Mouse (Mus musculus): ENCODE measurements around the gene Cbx1. TPM values are rescaled to one million over a fixed set of nuclear protein-coding genes. Genes with fewer than 3 reads are reported as not detected.
A peak's percentile ranks its signal among the peaks of the same experiment; 100 is the strongest.

Cbx1 gene
- 184 and 189 TPM in 2 replicates for polyA plus RNA-seq (2016; fragmentation: Nextera tagmentation; extraction: Ambion mirVana)

DNA sequence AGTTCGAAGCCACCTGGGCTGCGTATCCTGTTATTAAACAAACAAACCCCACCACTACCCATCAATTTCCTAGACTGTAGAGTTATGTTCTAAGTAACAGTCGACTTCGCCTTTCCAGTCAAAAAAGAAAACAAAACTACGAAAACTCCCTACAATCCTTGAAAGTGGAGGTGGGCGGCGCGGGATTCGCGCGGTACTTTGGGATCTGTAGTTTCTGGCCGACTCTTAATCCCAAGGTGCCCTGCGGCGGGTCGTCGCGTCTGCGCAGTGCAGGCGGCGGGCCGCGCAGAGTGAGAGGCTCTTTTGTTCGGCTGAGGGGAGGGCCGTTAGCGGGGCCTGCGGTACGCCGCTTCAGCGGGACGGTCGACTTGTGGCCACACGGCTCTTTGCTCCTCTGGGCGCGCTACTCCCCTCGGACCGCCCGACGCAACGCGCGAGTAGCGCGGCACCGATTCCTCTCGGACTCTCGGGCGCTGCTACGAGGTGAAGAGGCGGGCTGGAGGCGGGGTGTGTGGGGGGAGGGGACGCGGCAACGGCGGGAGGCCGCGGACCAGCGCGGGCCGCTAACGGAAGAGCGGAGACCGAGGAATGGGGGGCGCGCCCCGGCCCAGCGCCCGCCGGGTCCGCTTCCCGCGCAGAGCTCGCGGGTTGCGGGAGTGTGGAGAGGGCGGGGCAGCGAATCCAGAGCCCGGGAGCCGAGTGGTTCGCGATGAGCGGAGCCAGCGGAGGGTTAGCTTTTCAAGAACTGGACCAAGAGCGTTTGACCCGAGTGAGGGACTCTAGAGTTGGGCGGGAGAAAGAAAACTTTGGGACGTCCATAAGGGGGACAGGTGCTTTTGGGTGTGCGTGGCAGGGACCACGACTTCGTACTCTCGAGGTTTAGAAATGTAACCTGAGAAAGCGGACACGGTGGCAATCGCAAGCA is at the start of gene Cbx1:
Gene Cbx1, plus strand, starts transcription at position 257 of the 925 bp plus-strand sequence.
- Histone ChIP-seq H3K4me2 (peak within 1 kb of the TSS; percentile 81), H3K9ac (replicated peaks) (peak within 1 kb of the TSS; percentile 96), H3K9me3 (no peaks in the 10 kb centered on the region), H3K36me3 (peaks cover 8% of the 10 kb centered on the region), H3K4me1 (replicated peaks) (peaks cover 28% of the 10 kb centered on the region), H3K27ac (peak within 1 kb of the TSS; percentile 99), H3K4me3 (replicated peaks) (peak within 1 kb of the TSS; percentile 93), H3K27me3 (no peaks in the 10 kb centered on the region; the same call in 1 of the 2 replicates)
- WGBS, result 2% methylated on average over 93 of the region's 93 CpGs
- ATAC-seq (ENCODE audit: insufficient number of reproducible peaks, insufficient read depth, low FRiP score, low TSS enrichment, low read depth), result peak; percentile 92

DNA sequence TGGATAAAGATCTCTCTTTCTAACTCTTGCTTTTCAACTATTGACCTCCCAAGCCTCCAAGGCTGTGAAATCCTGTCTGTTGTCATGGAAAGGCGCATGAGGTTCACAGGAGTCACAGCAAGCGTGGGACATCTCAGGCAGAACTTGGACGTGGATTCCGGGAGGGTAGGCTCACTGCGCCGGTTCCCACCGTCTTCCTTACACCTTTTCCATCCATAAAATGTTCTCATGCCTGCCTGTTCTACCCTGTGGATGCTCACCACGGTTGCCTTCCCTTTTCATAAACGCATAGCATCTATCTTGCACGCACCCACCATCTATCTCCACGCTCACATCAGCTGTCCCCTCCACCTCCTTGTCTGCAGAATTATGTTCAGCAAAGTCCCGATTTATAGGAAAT is 48.1 kb upstream of the Cbx1 start:
- 71% methylated on average over 12 of the region's 12 CpGs for WGBS
- Histone ChIP-seq H3K36me3 (no peaks in the 10 kb centered on the region), H3K9ac (replicated peaks) (no peak overlapping the region), H3K9me3 (no peaks in the 10 kb centered on the region), H3K27me3 (peaks cover 80% of the 10 kb centered on the region), H3K4me2 (no peak overlapping the region), H3K4me3 (replicated peaks) (no peak overlapping the region), H3K27ac (no peak overlapping the region), H3K4me1 (replicated peaks) (peaks cover 12% of the 10 kb centered on the region)
- ATAC-seq (ENCODE audit: insufficient number of reproducible peaks, insufficient read depth, low FRiP score, low TSS enrichment, low read depth), result no peak

DNA sequence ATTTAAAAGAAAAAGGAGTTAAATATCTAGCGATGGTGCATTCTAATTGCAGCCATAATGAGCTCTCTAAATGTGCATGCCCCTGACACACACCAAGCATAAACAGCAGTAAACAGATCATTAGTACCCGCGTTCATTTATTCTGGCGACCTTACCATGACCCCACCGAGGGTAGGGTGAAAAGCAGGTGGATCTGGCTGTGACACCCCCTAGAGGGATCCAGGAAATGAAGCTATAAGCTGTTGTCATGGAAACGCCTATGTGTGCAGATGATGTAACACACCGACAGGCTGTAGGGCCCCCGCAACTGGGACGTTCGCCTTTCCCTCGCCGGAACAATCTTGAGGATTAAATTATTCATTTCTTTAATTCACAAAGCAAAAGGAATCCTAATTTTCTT is 46.9 kb upstream of the Cbx1 start:
- peaks cover 72% of the 10 kb centered on the region for H3K27me3 ChIP-seq
- H3K36me3 ChIP-seq, result no peaks in the 10 kb centered on the region
- no peak for ATAC-seq (ENCODE audit: insufficient number of reproducible peaks, insufficient read depth, low FRiP score, low TSS enrichment, low read depth)
- WGBS, result 15% methylated on average over 12 of the region's 12 CpGs
- H3K27ac ChIP-seq, result no peak overlapping the region
- H3K4me1 ChIP-seq (replicated peaks), result peaks cover 7% of the 10 kb centered on the region
- no peak overlapping the region for H3K9ac ChIP-seq (replicated peaks)
- no peak overlapping the region for H3K4me3 ChIP-seq (replicated peaks)
- no peaks in the 10 kb centered on the region for H3K9me3 ChIP-seq
- H3K4me2 ChIP-seq, result peak overlapping the region; percentile 16; the same call in 1 of the 2 replicates

DNA sequence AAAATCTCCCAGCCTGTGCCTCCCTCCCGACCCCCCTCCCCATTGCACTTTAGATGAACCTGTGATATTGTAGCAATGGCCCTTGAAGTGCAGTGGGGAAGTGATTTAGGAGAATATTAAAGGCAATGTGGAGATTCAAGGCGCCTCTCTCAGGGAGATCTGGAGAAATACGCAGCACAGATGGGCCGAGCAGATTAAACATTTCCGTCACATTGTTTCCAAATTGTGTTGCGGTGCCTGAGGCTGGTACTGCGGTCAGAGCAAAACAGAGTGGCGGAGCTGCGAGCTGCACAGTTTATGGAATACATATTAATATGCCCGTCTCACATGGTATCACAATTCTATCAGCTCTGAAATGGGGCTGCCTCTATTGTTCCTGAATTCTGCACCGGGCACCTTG is 45.9 kb upstream of the Cbx1 start:
- Histone ChIP-seq H3K27me3 (peaks cover 71% of the 10 kb centered on the region), H3K27ac (no peak overlapping the region), H3K9me3 (no peaks in the 10 kb centered on the region), H3K9ac (replicated peaks) (no peak overlapping the region), H3K4me1 (replicated peaks) (peaks cover 7% of the 10 kb centered on the region), H3K4me3 (replicated peaks) (no peak overlapping the region), H3K4me2 (no peak overlapping the region), H3K36me3 (no peaks in the 10 kb centered on the region)
- no peak for ATAC-seq (ENCODE audit: insufficient number of reproducible peaks, insufficient read depth, low FRiP score, low TSS enrichment, low read depth)
- 58% methylated on average over 11 of the region's 11 CpGs for WGBS

DNA sequence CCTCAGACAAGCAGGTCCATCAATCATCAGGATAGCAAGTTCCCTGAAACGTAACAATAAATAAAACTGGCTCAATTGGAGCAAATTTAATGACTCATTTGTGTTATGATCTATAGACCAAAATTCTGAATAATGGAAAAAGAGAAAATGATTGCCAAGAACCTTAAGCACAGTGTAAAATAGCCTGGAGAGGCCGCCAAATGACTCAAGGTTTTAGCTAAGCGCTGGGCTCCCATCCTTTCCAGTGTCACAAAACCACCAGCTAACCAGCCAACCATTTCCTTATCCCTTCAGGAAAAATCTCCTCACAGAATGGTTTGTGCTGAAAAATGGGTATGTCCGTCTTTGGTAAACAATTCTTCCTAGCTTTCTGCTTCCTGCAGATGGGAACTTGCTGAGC is 45.0 kb upstream of the Cbx1 start:
- 75% methylated on average over 4 of the region's 4 CpGs for WGBS

DNA sequence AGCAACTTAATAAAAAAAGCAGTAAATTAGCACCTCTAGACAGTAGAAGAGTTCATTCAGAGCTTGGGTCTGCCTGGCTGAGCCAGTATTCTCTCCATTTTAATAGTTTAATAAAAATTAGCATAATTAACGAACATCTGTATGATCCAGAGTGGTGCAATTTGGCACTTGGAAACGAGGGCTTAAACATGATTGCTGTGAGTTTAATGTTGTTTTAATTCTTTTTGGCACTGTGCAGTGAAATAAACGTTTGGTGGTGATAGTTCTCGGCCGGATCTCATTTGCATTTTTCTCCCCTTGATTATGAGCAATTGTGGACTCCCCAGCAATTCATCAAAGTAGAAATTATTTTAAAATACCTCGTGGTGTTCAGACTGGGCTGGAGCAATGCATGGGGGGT is 42.3 kb upstream of the Cbx1 start:
- Histone ChIP-seq H3K36me3 (no peaks in the 10 kb centered on the region), H3K4me3 (replicated peaks) (no peak overlapping the region), H3K9ac (replicated peaks) (no peak overlapping the region), H3K4me2 (no peak overlapping the region), H3K4me1 (replicated peaks) (peaks cover 7% of the 10 kb centered on the region), H3K27me3 (peaks cover 48% of the 10 kb centered on the region), H3K27ac (no peak overlapping the region), H3K9me3 (no peaks in the 10 kb centered on the region)
- no peak for ATAC-seq (ENCODE audit: insufficient number of reproducible peaks, insufficient read depth, low FRiP score, low TSS enrichment, low read depth)
- WGBS, result 71% methylated on average over 6 of the region's 6 CpGs

More for the DNA sequence above, 45.0 kb upstream of the Cbx1 start:
- no peak overlapping the region for H3K4me2 ChIP-seq
- no peaks in the 10 kb centered on the region for H3K36me3 ChIP-seq
- H3K9me3 ChIP-seq, result no peaks in the 10 kb centered on the region
- no peak overlapping the region for H3K4me3 ChIP-seq (replicated peaks)
- peaks cover 69% of the 10 kb centered on the region for H3K27me3 ChIP-seq
- no peak overlapping the region for H3K9ac ChIP-seq (replicated peaks)
- H3K27ac ChIP-seq, result no peak overlapping the region
- no peak for ATAC-seq (ENCODE audit: insufficient number of reproducible peaks, insufficient read depth, low FRiP score, low TSS enrichment, low read depth)
- peaks cover 7% of the 10 kb centered on the region for H3K4me1 ChIP-seq (replicated peaks)

DNA sequence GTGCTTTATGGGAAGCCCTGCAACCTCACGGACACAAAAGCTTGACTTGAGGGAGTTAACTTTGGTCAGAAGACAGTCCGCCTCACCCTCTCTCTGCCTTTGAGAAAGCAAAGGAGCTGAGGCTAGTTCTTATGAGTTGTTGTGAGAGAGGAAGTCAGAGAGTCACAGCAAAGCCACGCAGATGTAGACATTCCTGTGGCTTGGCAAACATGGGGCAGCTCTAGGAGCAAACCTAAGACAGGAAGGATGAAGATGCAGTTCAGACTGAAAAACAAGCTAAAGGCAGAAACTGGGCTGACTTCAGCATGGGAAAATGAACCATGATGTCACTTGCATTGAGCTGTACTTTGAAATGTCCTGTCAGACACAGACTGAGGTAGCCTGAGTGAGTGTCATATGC is 41.4 kb upstream of the Cbx1 start:
- no peak overlapping the region for H3K9ac ChIP-seq (replicated peaks)
- H3K4me1 ChIP-seq (replicated peaks), result no peaks in the 10 kb centered on the region
- no peak overlapping the region for H3K4me2 ChIP-seq
- peaks cover 39% of the 10 kb centered on the region for H3K27me3 ChIP-seq
- no peaks in the 10 kb centered on the region for H3K36me3 ChIP-seq
- no peak for ATAC-seq (ENCODE audit: insufficient number of reproducible peaks, insufficient read depth, low FRiP score, low TSS enrichment, low read depth)
- H3K4me3 ChIP-seq (replicated peaks), result no peak overlapping the region
- no peak overlapping the region for H3K27ac ChIP-seq
- WGBS, result 52% methylated on average over 3 of the region's 3 CpGs
- no peaks in the 10 kb centered on the region for H3K9me3 ChIP-seq

DNA sequence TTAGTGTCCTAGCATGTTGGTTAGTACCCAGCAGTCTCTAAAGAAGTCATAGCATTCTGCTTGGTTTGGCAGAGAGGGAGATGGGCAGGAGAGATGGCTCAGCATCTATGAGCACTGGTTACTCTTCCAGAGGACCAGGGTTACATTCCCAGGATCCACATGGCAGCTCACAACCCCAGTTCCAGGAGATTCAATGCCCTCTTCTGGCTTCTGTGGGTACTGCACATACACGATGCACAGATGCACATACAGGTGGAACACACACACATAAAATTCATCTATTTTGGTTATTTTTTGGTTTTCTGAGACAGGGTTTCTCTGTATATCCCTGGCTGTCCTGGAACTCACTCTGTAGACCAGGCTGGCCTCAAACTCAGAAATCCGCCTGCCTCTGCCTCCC is 33.6 kb upstream of the Cbx1 start:
- Histone ChIP-seq H3K9ac (replicated peaks) (no peak overlapping the region), H3K27me3 (peaks cover 4% of the 10 kb centered on the region; the same call in 1 of the 2 replicates), H3K4me1 (replicated peaks) (no peaks in the 10 kb centered on the region), H3K9me3 (no peaks in the 10 kb centered on the region), H3K36me3 (no peaks in the 10 kb centered on the region), H3K27ac (no peak overlapping the region), H3K4me3 (replicated peaks) (no peak overlapping the region), H3K4me2 (no peak overlapping the region)
- 100% methylated on average over 2 of the region's 2 CpGs for WGBS
- ATAC-seq (ENCODE audit: insufficient number of reproducible peaks, insufficient read depth, low FRiP score, low TSS enrichment, low read depth), result no peak

DNA sequence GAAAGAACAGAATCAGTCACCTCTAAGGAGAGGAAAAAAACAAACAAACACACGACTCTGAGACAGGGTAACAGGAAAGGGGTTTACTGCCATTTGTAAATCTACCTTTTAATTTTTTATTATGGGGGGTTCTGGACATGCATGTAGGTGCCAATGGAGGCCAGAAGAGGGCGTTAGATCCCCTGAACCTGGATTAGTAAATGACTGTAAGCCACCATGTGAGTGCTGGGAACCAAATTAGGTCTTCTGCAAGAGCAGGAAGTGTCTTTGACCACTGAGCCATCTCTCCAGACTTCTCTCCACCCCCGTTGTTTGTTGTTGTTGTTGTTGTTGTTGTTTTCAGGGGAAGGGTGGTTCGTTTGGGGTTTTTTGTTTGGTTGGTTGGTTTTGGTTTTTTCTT is 31.5 kb upstream of the Cbx1 start:
- H3K27ac ChIP-seq, result no peak overlapping the region
- no peak overlapping the region for H3K4me3 ChIP-seq (replicated peaks)
- no peak overlapping the region for H3K4me2 ChIP-seq
- no peak for ATAC-seq (ENCODE audit: insufficient number of reproducible peaks, insufficient read depth, low FRiP score, low TSS enrichment, low read depth)
- no peaks in the 10 kb centered on the region for H3K4me1 ChIP-seq (replicated peaks)
- peaks cover 6% of the 10 kb centered on the region; the same call in 1 of the 2 replicates for H3K27me3 ChIP-seq
- no peak overlapping the region for H3K9ac ChIP-seq (replicated peaks)
- H3K36me3 ChIP-seq, result no peaks in the 10 kb centered on the region
- H3K9me3 ChIP-seq, result no peaks in the 10 kb centered on the region
- WGBS, result 55% methylated on average over 4 of the region's 4 CpGs

DNA sequence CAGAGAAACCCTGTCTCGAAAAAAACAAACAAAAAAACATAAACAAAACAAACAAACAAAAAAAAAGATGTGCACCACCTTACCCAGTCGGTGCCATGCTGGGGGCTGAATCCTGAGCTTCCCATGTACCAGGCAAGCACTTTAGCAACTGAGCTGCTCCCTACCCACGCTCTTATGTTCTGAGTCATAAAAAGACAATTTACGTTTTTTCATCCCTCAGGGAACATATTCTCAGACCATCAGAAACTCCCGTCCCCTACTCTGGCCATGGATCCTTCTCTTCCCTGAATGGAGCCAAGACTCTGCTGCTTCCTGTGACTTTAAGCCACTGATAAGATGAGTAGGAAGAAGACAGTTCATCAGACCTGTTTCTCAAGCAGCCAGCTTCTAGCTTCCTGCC is 30.5 kb upstream of the Cbx1 start:
- no peak for ATAC-seq (ENCODE audit: insufficient number of reproducible peaks, insufficient read depth, low FRiP score, low TSS enrichment, low read depth)
- no peak overlapping the region for H3K9ac ChIP-seq (replicated peaks)
- no peaks in the 10 kb centered on the region for H3K9me3 ChIP-seq
- H3K4me3 ChIP-seq (replicated peaks), result no peak overlapping the region
- no peaks in the 10 kb centered on the region for H3K36me3 ChIP-seq
- H3K4me1 ChIP-seq (replicated peaks), result peaks cover 6% of the 10 kb centered on the region; the same call in 1 of the 2 replicates
- peaks cover 6% of the 10 kb centered on the region; the same call in 1 of the 2 replicates for H3K27me3 ChIP-seq
- no peak overlapping the region for H3K4me2 ChIP-seq
- WGBS, result 73% methylated on average over 5 of the region's 5 CpGs
- no peak overlapping the region for H3K27ac ChIP-seq

DNA sequence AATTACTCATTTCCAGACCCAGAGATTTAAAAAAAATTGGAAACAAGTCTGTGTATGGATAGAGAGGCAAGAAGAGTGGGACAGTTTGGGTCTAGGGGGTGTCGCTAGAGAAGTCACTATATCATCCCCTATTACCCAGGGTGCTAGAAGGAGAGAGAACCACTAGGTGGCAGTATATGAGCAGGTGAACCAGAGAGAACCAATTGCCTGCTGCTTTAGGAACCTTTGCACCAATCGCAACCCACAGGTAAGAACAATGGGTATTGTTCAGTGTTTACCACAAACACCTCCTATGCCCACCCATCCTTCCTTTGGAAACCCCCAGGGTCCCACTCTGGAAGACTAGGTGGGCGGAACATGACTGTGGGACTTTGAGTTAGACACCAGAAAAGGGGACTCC is 28.9 kb upstream of the Cbx1 start:
- WGBS, result 45% methylated on average over 3 of the region's 3 CpGs
- Histone ChIP-seq H3K9ac (replicated peaks) (no peak overlapping the region), H3K27ac (no peak overlapping the region), H3K4me3 (replicated peaks) (no peak overlapping the region), H3K27me3 (peaks cover 6% of the 10 kb centered on the region; the same call in 1 of the 2 replicates), H3K4me2 (no peak overlapping the region), H3K4me1 (replicated peaks) (peaks cover 12% of the 10 kb centered on the region), H3K9me3 (no peaks in the 10 kb centered on the region), H3K36me3 (no peaks in the 10 kb centered on the region)
- ATAC-seq (ENCODE audit: insufficient number of reproducible peaks, insufficient read depth, low FRiP score, low TSS enrichment, low read depth), result no peak
